Mouse (Mus musculus) right cerebral cortex, adult 18-20 months (tissue): ENCODE results near the gene Plek.
"Not testable (repeated sequence)": the region's sequence is repeated elsewhere in the genome, so short reads cannot be mapped to it uniquely, and the experiment has no call there.

Experiments
- DNase-seq: peaks from one replicate; pipeline ENCODE4 v3.0.0; 2022; ENCODE audit warnings: mixed read lengths

Gene Plek

GRCm38 (mm10) chr11:17051545-17052475 is at the start of gene Plek, which contains the start of gene Cnrip1:
TSS of gene Plek (minus strand) at chr11:17052381.
TSS of gene Cnrip1 (plus strand) at chr11:17051586.
- peak; percentile 88 for DNase-seq

- no peak for DNase-seq
These were observed 33.9 kb upstream of the Plek start for GRCm38 (mm10) chr11:17086106-17086505.

- DNase-seq, result peak; percentile 63
These were observed 31.7 kb upstream of the Plek start for GRCm38 (mm10) chr11:17083866-17084265.

DNA sequence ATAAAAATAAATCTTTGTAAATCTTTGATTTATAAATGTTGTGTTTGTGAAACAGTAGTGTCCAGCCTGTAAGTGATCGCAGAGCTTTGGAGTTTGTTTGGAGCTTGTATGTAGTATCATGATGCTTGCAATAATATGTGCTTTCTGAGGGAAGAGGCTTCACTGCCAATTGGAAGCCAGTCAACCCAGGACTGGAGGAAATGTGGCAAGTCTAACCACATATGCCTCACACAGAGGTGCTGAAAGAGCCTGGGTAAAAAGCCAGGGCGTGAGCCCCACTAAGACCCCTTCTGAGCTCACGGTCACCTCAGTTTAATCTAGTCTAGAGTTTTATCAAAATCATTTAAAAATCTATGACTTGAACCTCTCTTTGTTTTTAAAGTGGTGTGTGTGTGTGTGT is 31.3 kb upstream of the Plek start:
- DNase-seq, result no peak

- DNase-seq, result peak; percentile 26
These were observed 30.8 kb upstream of the Plek start for GRCm38 (mm10) chr11:17082953-17083352.

DNA sequence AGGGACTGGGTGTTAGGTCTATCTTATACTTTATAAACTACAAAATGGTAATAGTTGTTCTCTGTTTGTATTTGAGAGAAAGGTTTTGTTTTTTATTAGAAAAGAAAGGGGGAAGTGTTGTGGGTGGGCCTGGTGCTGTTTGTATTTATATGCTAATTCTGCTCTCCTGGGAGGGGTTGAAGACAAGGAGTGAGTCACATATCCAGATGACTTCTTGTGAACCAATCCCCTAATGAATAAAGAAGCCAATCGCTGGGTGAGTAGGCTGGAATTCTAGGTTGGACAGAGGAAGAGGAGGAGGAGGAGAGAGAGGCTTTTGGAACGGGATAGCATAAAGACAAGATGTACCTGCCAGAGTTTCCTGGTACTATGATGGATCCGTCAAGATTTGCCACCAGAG is 29.9 kb upstream of the Plek start:
- DNase-seq, result no peak

GRCm38 (mm10) chr11:17075656-17076055 is 23.5 kb upstream of the Plek start:
- DNase-seq, result no peak

DNA sequence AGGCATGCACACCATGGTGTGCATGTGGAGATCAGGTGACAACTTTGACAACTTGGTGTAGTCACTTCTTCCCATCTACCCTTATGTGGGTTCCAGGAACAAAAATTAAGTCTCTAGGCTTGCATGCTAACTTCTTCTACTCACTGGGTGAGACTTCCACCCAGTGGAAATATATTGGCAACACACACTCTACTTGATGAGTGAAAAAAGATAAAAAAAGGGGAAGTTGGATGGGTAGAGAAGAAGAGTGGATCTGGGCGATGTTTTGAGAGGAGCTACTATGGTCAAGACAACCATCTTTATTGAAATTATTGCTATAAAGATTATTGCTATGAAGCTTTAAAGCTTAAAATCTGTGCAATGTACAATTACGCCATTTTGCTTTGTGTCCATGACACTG is 17.2 kb upstream of the Plek start:
- DNase-seq, result not testable (repeated sequence)

DNA sequence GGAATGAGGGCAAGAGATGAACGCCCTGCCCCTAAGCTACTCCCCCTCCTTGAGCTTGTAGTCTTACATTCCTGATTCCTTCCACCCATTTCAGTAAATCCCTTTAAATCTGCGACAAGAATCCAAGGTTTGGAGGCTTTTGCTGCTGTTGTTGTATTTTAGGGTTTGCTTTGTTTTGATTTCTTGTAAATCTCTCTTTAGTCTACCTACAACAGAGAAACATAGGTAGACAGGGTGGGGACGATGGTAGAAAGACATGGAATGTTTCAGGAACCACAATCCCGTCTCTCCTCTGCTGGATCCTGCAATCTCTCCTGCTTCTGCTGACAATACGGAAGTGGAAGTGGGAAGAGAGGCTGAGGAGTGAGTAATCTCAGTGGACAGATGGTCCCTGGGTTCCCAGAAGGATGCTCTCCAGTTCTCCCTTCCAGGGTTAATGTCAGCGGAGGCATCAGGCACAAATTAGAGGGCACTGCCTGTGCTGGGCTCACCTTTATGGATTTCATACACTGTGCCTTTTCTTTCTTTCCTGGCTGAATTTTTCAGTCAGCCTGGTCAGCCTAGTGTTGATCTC is 382 bp upstream of the Plek start:
- peak; percentile 45 for DNase-seq

DNA sequence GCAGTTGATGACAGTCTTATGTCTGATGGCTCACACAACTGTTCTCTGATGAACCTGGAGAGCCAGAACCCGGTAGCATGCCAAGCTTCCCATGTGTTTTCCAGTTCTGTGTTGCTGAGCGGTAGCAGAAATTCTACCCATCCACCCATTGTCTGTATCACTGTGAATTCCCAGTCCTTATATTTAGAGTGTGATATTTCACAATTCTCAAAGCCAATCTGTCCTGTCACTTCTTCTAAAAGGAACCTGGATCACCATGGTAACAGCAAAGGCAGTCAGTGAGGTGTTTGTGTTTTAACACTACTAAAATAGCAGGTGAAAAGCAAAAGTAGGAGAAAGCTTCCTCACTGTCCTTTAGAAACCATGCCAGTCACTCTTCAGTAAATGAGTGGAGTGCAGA is 6.4 kb downstream of the Plek start:
- DNase-seq, result peak; percentile 39

DNA sequence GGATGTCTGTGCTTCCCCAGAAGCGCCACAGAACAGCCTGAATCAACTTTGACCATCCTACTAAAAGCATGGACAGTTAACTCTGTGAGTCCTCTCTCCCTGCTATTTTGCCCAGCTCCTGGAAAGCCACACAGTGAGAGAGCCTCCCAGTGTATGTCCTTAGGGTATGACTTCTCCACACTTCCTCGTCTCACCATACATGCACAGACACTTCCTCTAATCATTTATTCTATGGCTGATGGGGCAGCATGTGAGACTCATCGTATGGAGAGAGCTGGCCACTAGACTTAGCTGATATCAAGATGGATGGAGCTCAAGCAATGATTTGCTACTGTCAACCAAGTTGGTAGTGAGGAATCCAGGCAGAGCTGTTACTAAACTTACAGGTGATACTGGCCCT is 28.2 kb downstream of the Plek start:
- DNase-seq, result no peak

GRCm38 (mm10) chr11:17023206-17023605 is 29.0 kb downstream of the Plek start:
- DNase-seq, result no peak

GRCm38 (mm10) chr11:17019328-17019727 is 32.9 kb downstream of the Plek start:
- no peak for DNase-seq

DNA sequence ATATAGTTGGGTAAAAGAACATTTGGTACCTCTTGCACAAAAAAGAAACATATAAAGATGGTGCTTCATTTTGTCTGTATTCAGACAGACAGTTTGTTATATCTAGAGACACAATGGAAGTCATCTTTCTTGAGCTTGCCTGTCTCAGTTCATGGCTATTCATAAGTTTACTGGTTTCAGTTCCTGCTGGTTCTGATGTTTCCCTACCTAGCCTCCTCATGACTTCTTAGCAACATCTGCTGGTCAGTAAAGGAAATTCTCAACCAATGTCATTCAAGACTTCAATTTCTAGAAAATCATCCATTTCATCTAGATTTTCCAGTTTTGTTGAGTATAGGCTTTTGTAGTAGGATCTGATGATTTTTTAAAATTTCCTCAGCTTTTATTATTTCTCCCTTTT is 39.2 kb downstream of the Plek start:
- DNase-seq, result no peak

GRCm38 (mm10) chr11:17008498-17008941 is 43.7 kb downstream of the Plek start:
- DNase-seq, result no peak

GRCm38 (mm10) chr11:17007517-17008173 is 44.5 kb downstream of the Plek start:
- peak; percentile 14 for DNase-seq

DNA sequence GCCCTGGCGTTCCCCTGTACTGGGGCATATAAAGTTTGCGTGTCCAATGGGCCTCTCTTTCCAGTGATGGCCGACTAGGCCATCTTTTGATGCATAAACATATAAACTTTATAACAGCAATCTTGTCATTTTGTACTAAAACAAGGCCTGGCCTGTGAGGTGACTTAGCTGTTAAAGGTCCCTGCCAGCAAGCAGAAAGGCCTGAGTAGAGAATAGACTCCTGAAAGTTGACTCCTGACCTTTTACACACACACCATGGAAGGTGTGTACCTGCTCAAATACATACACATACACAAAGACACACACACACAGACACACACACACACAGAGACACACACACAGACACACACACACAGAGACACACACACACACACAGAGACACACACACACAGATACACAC is 45.7 kb downstream of the Plek start:
- DNase-seq, result not testable (repeated sequence)

DNA sequence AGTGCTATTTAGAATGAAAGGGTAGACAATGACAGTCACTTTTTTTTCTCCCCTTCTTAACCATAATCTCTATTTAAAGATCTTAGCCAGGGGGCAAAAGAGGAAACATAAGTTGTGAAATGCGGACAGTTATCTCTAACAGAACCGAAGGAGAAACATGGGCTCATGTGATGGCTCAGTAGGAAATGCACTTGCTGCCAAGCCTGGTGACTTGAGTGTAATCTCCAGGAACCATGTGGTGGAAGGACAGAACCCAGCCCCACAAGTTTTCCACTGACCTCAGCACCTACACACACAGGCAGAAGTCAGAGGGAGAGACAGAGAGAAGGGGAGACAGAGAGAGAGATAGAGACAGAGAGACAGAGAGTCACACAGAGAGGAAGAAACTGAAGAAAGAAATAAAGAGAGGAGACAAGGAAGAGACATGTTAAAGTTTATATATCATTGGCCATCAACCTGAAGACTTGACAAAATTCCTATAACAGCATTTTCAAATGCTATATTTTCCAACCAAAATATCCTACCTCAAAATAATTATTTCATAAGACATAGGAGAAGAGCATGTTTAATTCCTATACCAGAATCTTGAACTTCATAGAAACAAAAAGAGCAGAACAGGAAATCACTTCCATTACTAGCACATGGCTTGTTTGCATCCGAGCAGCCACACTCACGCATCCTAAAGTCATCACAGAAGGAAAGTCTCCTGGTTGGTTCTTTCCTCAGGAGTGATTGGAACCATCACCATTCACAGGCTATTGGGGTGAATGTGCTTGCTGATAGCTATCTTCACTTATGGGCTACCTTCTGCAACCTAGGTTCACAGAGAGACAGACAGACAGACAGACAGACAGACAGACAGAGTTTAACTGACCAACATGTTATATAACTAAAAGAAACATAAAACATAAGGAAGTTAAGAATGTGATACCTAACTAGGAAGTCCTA is 47.0 kb downstream of the Plek start:
- DNase-seq, result peak; percentile 7

DNA sequence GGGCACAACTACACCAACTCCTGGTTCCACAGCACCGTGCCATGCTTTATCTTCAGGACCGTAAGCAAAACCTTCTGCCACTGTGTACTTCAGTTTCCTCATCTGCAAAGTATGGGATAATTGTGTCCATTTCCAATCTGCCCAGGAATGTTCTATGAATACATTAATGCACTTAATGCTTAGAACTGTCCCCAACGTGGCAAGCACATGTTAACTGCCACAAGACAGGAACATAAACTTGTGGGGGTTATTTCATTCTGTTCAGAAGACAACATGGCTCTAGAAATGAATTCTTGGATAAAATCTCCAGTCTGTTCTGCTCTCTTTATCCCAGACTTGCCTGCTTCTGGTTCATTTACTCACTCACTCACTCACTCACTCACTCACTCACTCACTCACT is 48.4 kb downstream of the Plek start:
- no peak for DNase-seq

DNA sequence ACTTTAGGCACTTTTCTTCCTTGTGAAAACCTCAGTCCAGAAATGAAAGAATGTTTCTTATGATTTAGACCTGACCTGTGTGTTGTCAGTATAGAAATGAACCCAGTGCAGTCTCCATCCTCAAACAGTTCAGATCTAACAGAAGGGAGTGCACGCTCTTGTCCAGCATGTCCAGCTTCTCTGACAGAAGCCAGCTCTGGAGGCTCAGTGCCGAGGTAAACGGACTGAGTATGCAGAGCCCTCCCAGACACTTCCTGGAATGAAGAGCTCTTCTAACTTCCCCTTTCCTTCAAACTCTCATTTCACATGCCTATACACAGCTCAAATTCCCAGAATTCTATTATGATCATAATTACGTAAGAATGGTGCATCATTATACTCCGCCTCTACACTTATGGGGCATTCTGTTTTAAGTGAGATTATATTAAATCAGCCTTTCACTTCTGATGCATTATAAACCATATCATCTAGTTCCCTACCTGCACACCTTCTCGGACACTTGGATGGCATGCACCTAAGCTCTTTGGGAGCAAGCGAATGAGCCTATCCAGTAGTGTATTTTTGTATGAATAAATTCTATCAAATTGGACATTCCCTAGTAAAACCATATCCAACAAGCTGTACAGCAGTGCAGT is 49.3 kb downstream of the Plek start:
- no peak for DNase-seq

DNA sequence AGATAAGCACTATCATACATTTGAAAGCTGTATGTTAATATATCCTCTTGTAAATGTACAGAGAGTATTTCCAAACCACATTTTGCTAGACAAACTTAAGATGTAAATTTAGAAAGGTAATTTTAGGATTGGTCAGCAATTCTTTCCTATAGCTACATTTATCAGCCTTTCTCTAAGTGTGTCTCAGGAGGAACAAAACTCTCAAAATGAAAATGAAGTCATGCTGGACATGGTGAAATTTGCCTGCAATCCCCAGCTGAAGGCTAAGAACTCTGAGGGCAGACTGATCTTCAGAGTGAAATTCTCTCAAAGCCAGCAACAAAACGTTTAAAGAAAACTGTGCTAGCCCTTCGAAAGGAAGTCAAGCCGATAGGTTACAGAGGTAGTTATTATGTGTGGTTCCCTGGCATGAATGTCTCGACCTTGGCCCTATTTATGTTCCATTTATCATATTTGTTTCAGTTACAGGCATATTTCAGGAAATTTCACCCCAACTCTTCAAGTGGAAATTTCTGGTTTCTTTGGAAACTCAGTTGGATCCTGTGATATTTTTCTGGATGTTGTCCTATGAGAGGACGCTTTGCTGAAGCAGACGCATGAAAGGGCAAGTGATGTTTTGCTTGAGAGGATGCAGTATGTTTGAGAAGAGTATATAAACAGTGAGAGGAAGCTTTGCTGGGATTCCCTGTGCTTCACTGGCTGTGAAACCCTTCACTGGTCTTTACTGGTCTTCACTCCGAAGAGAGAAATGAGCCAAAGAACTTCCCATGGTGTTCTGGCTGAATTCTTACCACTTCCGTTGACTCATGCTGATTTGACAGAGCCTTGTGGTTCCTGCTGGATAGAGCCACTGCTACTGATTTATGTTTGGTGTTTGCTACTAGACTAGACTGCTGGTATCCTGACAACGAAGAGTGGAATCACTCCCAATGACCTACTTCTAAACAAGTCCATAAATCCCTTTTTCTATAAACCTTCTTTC is 51.5 kb downstream of the Plek start:
- DNase-seq, result no peak
